Mouse (Mus musculus) spleen, adult 12 weeks (tissue): ENCODE data around the gene Vmn2r106.

ENCODE experiments used
- DNase-seq: peaks from one replicate; pipeline ENCODE4 v3.0.0; 2022; ENCODE audit warnings: low spot score

Gene Vmn2r106

GRCm38 (mm10) chr17:20285453-20285852, at the start of gene Vmn2r106:
TSS of gene Vmn2r106 (minus strand) at chr17:20285553.
- no peak for DNase-seq

- no peak for DNase-seq
These were observed 20.4 kb upstream of the Vmn2r106 start for GRCm38 (mm10) chr17:20305790-20306189.

GRCm38 (mm10) chr17:20286906-20287305, 1.6 kb upstream of the Vmn2r106 start:
- DNase-seq: no peak

- no peak for DNase-seq
These were observed 29.8 kb downstream of the Vmn2r106 start for GRCm38 (mm10) chr17:20255522-20255921.

- no peak for DNase-seq
These were observed 50.4 kb downstream of the Vmn2r106 start, which contains the start of gene Vmn2r105 for GRCm38 (mm10) chr17:20234952-20235351. TSS of gene Vmn2r105 (minus strand) at chr17:20235052.
